Mouse (Mus musculus): ENCODE measurements around the gene Slc35f1. TPM values are rescaled to one million over a fixed set of nuclear protein-coding genes. Genes with fewer than 3 reads are reported as not detected.

Gene Slc35f1
- polyA plus RNA-seq, 1 experiment from 2014 or later, result 0.23 TPM

GRCm38 (mm10) chr10:53120608-53121007 lies 430.3 kb downstream of the Slc35f1 start:
- no peak overlapping the region for H3K9ac ChIP-seq (ENCODE audit: low read depth, low read length)
- no peaks in the 10 kb centered on the region for H3K9me3 ChIP-seq (ENCODE audit: control insufficient read depth, low read length)
- H3K36me3 ChIP-seq (ENCODE audit: control insufficient read depth, insufficient read depth, low read length), result no peaks in the 10 kb centered on the region
- no peak overlapping the region for H3K4me3 ChIP-seq (ENCODE audit: low read depth, low read length)
- no peak for DNase-seq (ENCODE audit: low spot score)
- no peak for ATAC-seq (replicated peaks; ENCODE audit: low FRiP score)
- WGBS, result 94% methylated on average over 2 of the region's 2 CpGs
- no peaks in the 10 kb centered on the region for H3K4me1 ChIP-seq (replicated peaks; ENCODE audit: control insufficient read depth, insufficient read depth, low read length)
- H3K4me2 ChIP-seq, result no peak overlapping the region
- no peaks in the 10 kb centered on the region for H3K27me3 ChIP-seq (replicated peaks; ENCODE audit: control insufficient read depth, insufficient read depth, low read length)
- H3K27ac ChIP-seq (ENCODE audit: low read depth, low read length), result no peak overlapping the region

DNA sequence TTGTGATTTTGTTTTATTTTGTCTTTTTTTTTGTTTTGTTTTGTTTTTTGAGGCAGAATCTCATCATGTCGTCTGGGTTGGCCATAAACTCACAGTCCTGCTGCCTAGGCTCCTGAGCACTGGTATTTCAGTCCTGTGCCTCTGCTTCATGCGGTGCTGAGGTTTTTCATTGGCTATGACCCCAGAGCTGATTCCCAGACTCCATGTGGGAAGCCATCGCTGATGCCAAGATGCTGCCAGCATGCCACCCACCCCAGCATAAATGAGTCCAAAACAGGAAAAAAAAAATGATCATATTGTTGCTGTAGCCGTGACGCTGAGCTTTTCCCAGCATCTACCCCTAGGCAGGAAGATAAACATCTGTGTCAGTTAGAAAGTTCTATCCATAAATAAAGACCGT lies 434.0 kb downstream of the Slc35f1 start:
- WGBS, result 73% methylated on average over 6 of the region's 6 CpGs
- ATAC-seq (replicated peaks; ENCODE audit: low FRiP score), result no peak

GRCm38 (mm10) chr10:53132707-53133106 lies 442.4 kb downstream of the Slc35f1 start:
- Histone ChIP-seq H3K27me3 (replicated peaks; ENCODE audit: control insufficient read depth, insufficient read depth, low read length) (no peaks in the 10 kb centered on the region), H3K9ac (ENCODE audit: low read depth, low read length) (no peak overlapping the region), H3K36me3 (ENCODE audit: control insufficient read depth, insufficient read depth, low read length) (no peaks in the 10 kb centered on the region), H3K9me3 (ENCODE audit: control insufficient read depth, low read length) (no peaks in the 10 kb centered on the region), H3K4me2 (no peak overlapping the region), H3K27ac (ENCODE audit: low read depth, low read length) (no peak overlapping the region), H3K4me3 (ENCODE audit: low read depth, low read length) (no peak overlapping the region), H3K4me1 (replicated peaks; ENCODE audit: control insufficient read depth, insufficient read depth, low read length) (no peaks in the 10 kb centered on the region)
- ATAC-seq (replicated peaks; ENCODE audit: low FRiP score), result no peak
- no peak for DNase-seq (ENCODE audit: low spot score)
- WGBS, result 66% methylated on average over 1 of the region's 1 CpGs

More for the DNA sequence above, 434.0 kb downstream of the Slc35f1 start:
- H3K4me1 ChIP-seq (replicated peaks; ENCODE audit: control insufficient read depth, insufficient read depth, low read length), result no peaks in the 10 kb centered on the region
- no peak overlapping the region for H3K9ac ChIP-seq (ENCODE audit: low read depth, low read length)
- H3K4me2 ChIP-seq, result no peak overlapping the region
- H3K36me3 ChIP-seq (ENCODE audit: control insufficient read depth, insufficient read depth, low read length), result no peaks in the 10 kb centered on the region
- no peaks in the 10 kb centered on the region for H3K9me3 ChIP-seq (ENCODE audit: control insufficient read depth, low read length)
- no peaks in the 10 kb centered on the region for H3K27me3 ChIP-seq (replicated peaks; ENCODE audit: control insufficient read depth, insufficient read depth, low read length)
- no peak overlapping the region for H3K4me3 ChIP-seq (ENCODE audit: low read depth, low read length)
- no peak overlapping the region for H3K27ac ChIP-seq (ENCODE audit: low read depth, low read length)
- no peak for DNase-seq (ENCODE audit: low spot score)

DNA sequence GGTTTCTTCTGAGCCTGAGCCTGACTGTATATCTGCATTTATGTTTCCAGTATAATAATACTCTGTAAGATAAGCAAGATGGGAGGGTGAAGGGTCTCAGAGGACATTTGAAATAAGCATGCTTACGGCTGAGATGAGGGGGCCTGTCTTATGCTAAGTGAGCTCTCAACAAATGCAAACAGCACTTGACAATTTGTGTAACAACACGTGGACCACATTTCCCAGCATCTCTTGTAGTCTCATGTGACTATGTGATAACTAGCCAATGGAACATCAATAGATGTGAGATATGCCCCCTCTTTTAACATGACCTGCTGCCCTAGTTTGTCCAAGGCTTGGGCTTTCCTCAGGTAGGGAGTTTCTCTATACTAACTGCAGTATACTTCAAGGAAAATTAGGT lies 460.0 kb downstream of the Slc35f1 start:
- Histone ChIP-seq H3K9ac (ENCODE audit: low read depth, low read length) (no peak overlapping the region), H3K4me2 (no peak overlapping the region), H3K4me1 (replicated peaks; ENCODE audit: control insufficient read depth, insufficient read depth, low read length) (no peaks in the 10 kb centered on the region), H3K27me3 (replicated peaks; ENCODE audit: control insufficient read depth, insufficient read depth, low read length) (no peaks in the 10 kb centered on the region), H3K4me3 (ENCODE audit: low read depth, low read length) (no peak overlapping the region), H3K9me3 (ENCODE audit: control insufficient read depth, low read length) (no peaks in the 10 kb centered on the region), H3K36me3 (ENCODE audit: control insufficient read depth, insufficient read depth, low read length) (no peaks in the 10 kb centered on the region), H3K27ac (ENCODE audit: low read depth, low read length) (no peak overlapping the region)
- ATAC-seq (replicated peaks; ENCODE audit: low FRiP score), result no peak
- no peak for DNase-seq (ENCODE audit: low spot score)
- 67% methylated on average over 2 of the region's 2 CpGs for WGBS

DNA sequence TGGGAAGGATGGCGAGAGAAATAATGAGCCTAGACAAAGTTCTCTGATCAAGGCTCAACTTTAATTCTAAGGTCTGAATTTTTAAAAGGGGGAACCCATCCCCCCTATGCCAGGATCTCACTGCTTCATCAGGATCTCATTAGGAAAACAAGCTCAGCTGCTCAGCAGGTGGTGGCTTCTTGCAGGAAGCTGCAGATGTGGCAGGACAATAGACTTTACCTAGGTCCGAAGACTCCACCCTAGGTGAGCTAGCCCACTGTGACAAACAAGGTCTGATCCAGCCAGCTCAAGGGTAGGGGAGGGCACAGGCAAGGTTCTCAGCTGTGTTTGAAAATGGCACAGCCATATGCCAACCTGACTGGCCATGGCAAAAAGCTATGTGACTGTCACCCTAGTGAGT lies 460.6 kb downstream of the Slc35f1 start:
- H3K4me3 ChIP-seq (ENCODE audit: low read depth, low read length), result no peak overlapping the region
- ATAC-seq (replicated peaks; ENCODE audit: low FRiP score), result no peak
- H3K27me3 ChIP-seq (replicated peaks; ENCODE audit: control insufficient read depth, insufficient read depth, low read length), result no peaks in the 10 kb centered on the region
- no peak overlapping the region for H3K9ac ChIP-seq (ENCODE audit: low read depth, low read length)
- H3K4me2 ChIP-seq, result no peak overlapping the region
- H3K27ac ChIP-seq (ENCODE audit: low read depth, low read length), result no peak overlapping the region
- no peaks in the 10 kb centered on the region for H3K9me3 ChIP-seq (ENCODE audit: control insufficient read depth, low read length)
- no peaks in the 10 kb centered on the region for H3K4me1 ChIP-seq (replicated peaks; ENCODE audit: control insufficient read depth, insufficient read depth, low read length)
- no peak for DNase-seq (ENCODE audit: low spot score)
- H3K36me3 ChIP-seq (ENCODE audit: control insufficient read depth, insufficient read depth, low read length), result no peaks in the 10 kb centered on the region
- WGBS, result 69% methylated on average over 2 of the region's 2 CpGs

DNA sequence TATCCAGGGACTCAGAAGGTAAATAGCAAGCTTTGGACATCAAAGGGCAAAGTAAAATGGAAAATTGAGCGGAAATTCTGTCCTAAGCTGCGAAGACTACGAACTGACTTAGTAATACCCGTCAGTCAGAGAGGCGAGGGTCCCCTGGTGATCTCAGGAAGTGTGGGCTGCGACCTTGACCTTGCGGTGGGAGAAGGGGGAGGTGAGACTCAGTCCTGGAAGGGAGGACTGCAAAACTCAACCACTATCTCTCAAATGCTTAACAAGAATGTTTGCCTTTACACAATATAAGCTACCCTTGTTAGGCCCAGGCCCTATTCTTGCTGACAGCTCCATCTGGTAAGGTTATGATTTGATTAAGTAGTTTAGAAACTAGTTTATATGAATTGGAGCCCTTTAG lies 466.0 kb downstream of the Slc35f1 start:
- no peak for DNase-seq (ENCODE audit: low spot score)

DNA sequence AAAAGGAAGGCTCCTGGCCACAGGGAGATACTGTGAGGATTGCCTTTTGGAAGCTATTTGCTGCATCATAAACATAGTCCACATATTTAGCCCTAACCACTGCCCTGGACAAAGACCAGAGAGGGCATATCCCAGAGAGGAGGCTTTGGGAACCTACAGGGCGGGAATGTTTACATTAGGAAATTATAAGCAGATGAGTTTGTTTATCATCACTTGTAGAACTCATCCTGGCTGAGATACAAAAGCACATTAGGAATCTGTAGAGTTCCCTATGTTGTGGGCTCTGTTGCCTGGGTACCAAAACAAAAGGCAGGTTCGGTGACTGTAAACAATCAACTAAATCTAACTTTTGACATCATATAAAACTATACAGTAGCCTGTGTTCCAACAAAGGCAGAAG lies 467.4 kb downstream of the Slc35f1 start:
- H3K27ac ChIP-seq (ENCODE audit: low read depth, low read length), result no peak overlapping the region
- H3K9ac ChIP-seq (ENCODE audit: low read depth, low read length), result no peak overlapping the region
- H3K4me1 ChIP-seq (replicated peaks; ENCODE audit: control insufficient read depth, insufficient read depth, low read length), result no peaks in the 10 kb centered on the region
- ATAC-seq (replicated peaks; ENCODE audit: low FRiP score) (no peak), DNase-seq (ENCODE audit: low spot score) (no peak)
- H3K36me3 ChIP-seq (ENCODE audit: control insufficient read depth, insufficient read depth, low read length), result no peaks in the 10 kb centered on the region
- H3K27me3 ChIP-seq (replicated peaks; ENCODE audit: control insufficient read depth, insufficient read depth, low read length), result no peaks in the 10 kb centered on the region
- no peak overlapping the region for H3K4me2 ChIP-seq
- H3K4me3 ChIP-seq (ENCODE audit: low read depth, low read length), result no peak overlapping the region
- H3K9me3 ChIP-seq (ENCODE audit: control insufficient read depth, low read length), result no peaks in the 10 kb centered on the region
- WGBS, result 71% methylated on average over 2 of the region's 2 CpGs

More for the DNA sequence above, 466.0 kb downstream of the Slc35f1 start:
- no peaks in the 10 kb centered on the region for H3K9me3 ChIP-seq (ENCODE audit: control insufficient read depth, low read length)
- H3K27ac ChIP-seq (ENCODE audit: low read depth, low read length), result no peak overlapping the region
- no peak overlapping the region for H3K4me2 ChIP-seq
- no peaks in the 10 kb centered on the region for H3K4me1 ChIP-seq (replicated peaks; ENCODE audit: control insufficient read depth, insufficient read depth, low read length)
- no peak overlapping the region for H3K4me3 ChIP-seq (ENCODE audit: low read depth, low read length)
- ATAC-seq (replicated peaks; ENCODE audit: low FRiP score), result no peak
- no peaks in the 10 kb centered on the region for H3K36me3 ChIP-seq (ENCODE audit: control insufficient read depth, insufficient read depth, low read length)
- no peak overlapping the region for H3K9ac ChIP-seq (ENCODE audit: low read depth, low read length)
- no peaks in the 10 kb centered on the region for H3K27me3 ChIP-seq (replicated peaks; ENCODE audit: control insufficient read depth, insufficient read depth, low read length)
- 19% methylated on average over 7 of the region's 7 CpGs for WGBS

All from liver, embryonic 11.5 days (tissue).